Mouse (Mus musculus) kidney, adult 2 months (tissue): ENCODE data around the gene Msrb1.

Experiments used
- CTCF ChIP-seq: fragments of 200-500 bp; conservative IDR thresholded peaks from 2 replicates; pipeline ENCODE4 v1.5.1; 2011; ENCODE audit warnings: low read depth, mild to moderate bottlenecking, control low read depth, low read length, moderate library complexity, mixed read lengths; ENCODE audit not compliant: insufficient read depth, insufficient read length
- POLR2A ChIP-seq: fragments of 200-500 bp; IDR thresholded peaks from one replicate; pipeline ENCODE4 v1.6.1; 2011; ENCODE audit warnings: low read depth, low read length, control low read depth

DNA sequence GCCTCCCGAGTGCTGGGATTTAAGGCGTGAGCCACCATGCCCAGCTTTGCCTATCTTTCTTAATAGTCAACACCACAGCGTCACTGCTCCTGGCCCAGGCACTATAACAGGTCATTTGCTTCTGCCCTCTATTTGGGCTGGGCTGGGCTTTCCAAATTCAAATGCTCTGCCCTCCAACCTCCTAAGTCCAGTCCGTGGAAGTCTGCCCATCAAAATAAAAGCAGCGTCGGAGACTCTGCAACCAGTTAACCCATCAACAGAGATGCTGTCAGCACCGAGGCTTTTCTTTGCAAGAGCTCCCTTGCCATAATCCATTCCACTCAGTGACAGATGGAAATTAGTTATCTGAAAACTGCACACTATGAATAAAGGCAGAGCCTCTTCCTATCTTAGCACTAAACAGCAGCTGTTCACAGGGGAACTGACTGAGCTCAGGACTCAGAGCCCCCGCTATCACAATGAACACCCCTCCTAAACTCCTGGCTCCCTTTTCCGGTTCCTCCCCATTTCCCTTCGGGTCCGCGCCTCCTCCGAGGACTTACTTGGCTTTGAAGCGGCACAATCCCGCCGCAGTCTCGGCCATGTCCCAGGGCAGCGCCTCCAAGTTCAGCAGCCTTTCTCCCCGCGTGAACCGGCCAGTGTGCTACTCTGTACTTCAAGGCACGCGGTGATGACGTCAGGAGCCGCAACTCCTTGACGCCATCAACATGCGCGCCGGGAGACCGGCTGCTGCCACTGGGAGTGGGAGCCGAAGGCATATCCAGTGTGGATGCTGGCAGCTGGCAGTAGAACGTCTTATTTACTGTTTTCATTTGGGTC, 29.3 kb upstream of the Msrb1 start, which contains the start of gene Tbl3:
- peak; percentile 74 for TF ChIP-seq POLR2A
- TF ChIP-seq CTCF = no peak
